Mouse (Mus musculus) v-Abl transformed pro-B cells (cell line): ENCODE results near the gene Prpf40b.

Experiments used
- in situ Hi-C, 2 experiments: fragments of 400-800 bp; cut with MboI; formaldehyde crosslinking; loops; one replicate each; pipeline ENCODE4 v1.15.1; 2025; ENCODE audit not compliant: unreplicated experiment in 2 of 2

Prpf40b gene

GRCm38 (mm10) chr15:99364921-99365320 is 70.0 kb downstream of the Prpf40b start:
- in situ Hi-C loops = loop anchor here in 1 of 2 experiments (5.0 kb wide), 1 partner anchor 33 kb away; no protein-coding TSS in a partner anchor
